Mouse (Mus musculus): ENCODE measurements at regions not wholly inside any gene's neighbourhood (a gene's known extent, or its start where the extent isn't known, plus 50 kb on each side); places are given as distances from the start of the nearest gene placed in this dataset.

DNA sequence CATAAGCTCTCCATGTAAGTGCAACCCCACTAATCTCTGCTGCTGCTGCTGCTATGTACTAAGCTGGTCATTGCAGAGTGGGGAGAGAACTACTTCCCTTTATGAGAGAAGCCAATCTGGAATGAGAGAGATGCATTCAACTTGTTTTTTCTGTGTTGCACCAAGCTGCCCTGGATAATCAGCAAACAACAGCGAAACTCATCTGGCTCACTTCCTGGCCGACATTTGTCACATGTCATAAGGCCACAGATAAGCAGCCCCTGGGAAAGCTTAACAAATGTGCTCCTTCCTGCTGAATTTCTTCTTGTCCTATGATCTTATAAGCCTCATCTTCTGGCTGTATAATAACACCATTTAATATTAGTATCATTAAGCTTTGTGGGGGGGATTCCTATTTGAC, 224.5 kb downstream of the Ube2cbp start:
- H3K27ac ChIP-seq, result no peak overlapping the region
- no peak for ATAC-seq (replicated peaks)
- no peak overlapping the region for H3K9ac ChIP-seq
- H3K36me3 ChIP-seq (replicated peaks), result no peaks in the 10 kb centered on the region
- H3K9me3 ChIP-seq, result 0 out of 2 replicates have a peak, but pooled peaks cover 4% of the 10 kb centered on the region
- H3K27me3 ChIP-seq (replicated peaks), result no peaks in the 10 kb centered on the region
- H3K4me3 ChIP-seq, result no peak overlapping the region
- 53% methylated on average over 2 of the region's 2 CpGs for WGBS
- no peaks in the 10 kb centered on the region for H3K4me1 ChIP-seq
- H3K4me2 ChIP-seq, result no peak overlapping the region

- no peak overlapping the region for H3K4me3 ChIP-seq
- no peak overlapping the region for H3K9ac ChIP-seq
- H3K27me3 ChIP-seq (replicated peaks), result no peaks in the 10 kb centered on the region
- H3K36me3 ChIP-seq (replicated peaks), result no peaks in the 10 kb centered on the region
- no peaks in the 10 kb centered on the region for H3K4me1 ChIP-seq
- no peak overlapping the region for H3K4me2 ChIP-seq
- WGBS, result 48% methylated on average over 7 of the region's 7 CpGs
- H3K27ac ChIP-seq, result no peak overlapping the region
- no peak for ATAC-seq (replicated peaks)
- 0 out of 2 replicates have a peak, but pooled peaks cover under 1% of the 10 kb centered on the region for H3K9me3 ChIP-seq
Measured at GRCm38 (mm10) chr9:86240896-86241295, 223.9 kb downstream of the Ube2cbp start.

DNA sequence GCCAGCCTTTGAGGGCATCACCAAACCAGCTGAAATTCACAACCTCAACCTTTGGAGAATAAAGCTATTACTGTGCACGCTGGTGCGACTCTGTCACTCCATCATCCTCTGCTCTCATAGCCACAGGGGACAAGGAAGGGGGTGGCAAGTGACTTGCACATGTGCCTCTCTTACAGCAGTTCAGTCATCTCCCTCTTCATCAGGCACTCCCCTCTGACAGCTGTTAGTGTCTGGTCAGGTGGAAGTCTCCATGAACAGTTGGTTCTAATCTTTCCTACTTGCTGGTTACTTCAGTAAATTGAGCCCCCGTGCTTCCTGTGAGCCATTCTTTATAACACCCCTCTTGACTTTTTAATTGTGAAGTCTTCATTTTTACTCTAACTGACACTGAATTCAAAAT, 214.6 kb downstream of the Ube2cbp start:
- 91% methylated on average over 3 of the region's 3 CpGs for WGBS
- Histone ChIP-seq H3K4me2 (no peak overlapping the region), H3K9me3 (no peaks in the 10 kb centered on the region), H3K27me3 (replicated peaks) (no peaks in the 10 kb centered on the region), H3K27ac (no peak overlapping the region), H3K4me3 (no peak overlapping the region), H3K36me3 (replicated peaks) (no peaks in the 10 kb centered on the region), H3K9ac (no peak overlapping the region), H3K4me1 (no peaks in the 10 kb centered on the region)
- ATAC-seq (replicated peaks), result no peak

- Histone ChIP-seq H3K9me3 (no peaks in the 10 kb centered on the region), H3K4me1 (no peaks in the 10 kb centered on the region), H3K4me3 (no peak overlapping the region), H3K36me3 (replicated peaks) (no peaks in the 10 kb centered on the region), H3K9ac (no peak overlapping the region), H3K27me3 (replicated peaks) (no peaks in the 10 kb centered on the region), H3K27ac (no peak overlapping the region), H3K4me2 (no peak overlapping the region)
- ATAC-seq (replicated peaks), result no peak
- 84% methylated on average over 1 of the region's 1 CpGs for WGBS
Measured at GRCm38 (mm10) chr9:86251331-86251730, 213.4 kb downstream of the Ube2cbp start.
